Mouse (Mus musculus) forelimb bud, embryonic 11.5 days (tissue): ENCODE data around the gene Gm21773.
"Not testable (repeated sequence)": the region's sequence is repeated elsewhere in the genome, so short reads cannot be mapped to it uniquely, and the experiment has no call there.

Experiments used
- DNase-seq: peaks from one replicate; pipeline ENCODE4 v3.0.0-alpha.2; 2012; ENCODE audit warnings: low read depth, low spot score

Gm21773 gene

GRCm38 (mm10) chrY:25309260-25309659, at the start of gene Gm21773:
Gene Gm21773, minus strand, starts transcription at chrY:25309360.
- not testable (repeated sequence) for DNase-seq
